Mouse (Mus musculus): ENCODE measurements around the gene Fyttd1.

The Fyttd1 gene

GRCm38 (mm10) chr16:32942694-32943093 lies 65.4 kb downstream of the Fyttd1 start:
- no peak for DNase-seq (ENCODE audit: low spot score)

GRCm38 (mm10) chr16:32945379-32945778 lies 68.1 kb downstream of the Fyttd1 start:
- no peak for DNase-seq (ENCODE audit: low spot score)

DNA sequence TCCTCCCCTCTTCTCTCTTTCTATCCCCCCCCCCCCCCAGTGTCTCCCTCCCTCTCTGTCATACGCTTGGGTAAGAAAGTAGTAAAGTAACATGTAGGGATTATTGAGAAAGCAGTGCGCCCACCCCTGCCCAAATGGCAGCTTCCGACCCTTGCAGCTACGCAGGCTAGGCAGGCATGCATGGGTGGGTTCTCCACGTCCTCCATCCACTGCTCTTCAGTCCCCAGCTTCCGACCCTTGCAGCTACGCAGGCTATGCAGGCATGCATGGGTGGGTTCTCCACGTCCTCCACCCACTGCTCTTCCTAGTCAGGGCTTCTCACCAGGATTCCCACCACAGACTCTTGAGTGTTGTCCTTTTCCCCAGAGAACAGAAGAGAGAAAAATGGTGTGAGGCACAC lies 70.7 kb downstream of the Fyttd1 start:
- DNase-seq (ENCODE audit: low spot score) = no peak

DNA sequence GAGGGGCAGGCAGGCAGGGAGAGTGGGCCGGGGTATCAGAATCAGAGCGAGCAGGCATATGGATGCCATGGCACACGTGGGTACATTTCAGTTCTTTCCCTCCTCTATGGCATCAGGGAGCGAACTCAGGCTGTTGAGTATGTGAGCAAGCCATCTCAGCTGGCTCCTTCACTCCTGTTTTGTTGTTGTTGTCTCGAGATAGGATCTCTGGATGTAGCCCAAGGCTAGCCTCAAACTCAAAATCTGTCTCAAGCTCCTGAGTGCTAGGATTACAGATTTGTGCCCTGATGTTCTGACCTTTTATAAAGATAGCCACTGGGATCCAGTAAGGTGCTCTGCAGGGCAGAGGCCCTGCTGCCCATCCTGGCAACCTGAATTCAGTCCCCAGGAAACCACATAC lies 71.4 kb downstream of the Fyttd1 start:
- no peak for DNase-seq (ENCODE audit: low spot score)

GRCm38 (mm10) chr16:32949281-32949680 lies 72.0 kb downstream of the Fyttd1 start:
- no peak for DNase-seq (ENCODE audit: low spot score)

- peak; percentile 10 for DNase-seq (ENCODE audit: low spot score)
Observed at GRCm38 (mm10) chr16:32951074-32951473, 73.8 kb downstream of the Fyttd1 start.

DNA sequence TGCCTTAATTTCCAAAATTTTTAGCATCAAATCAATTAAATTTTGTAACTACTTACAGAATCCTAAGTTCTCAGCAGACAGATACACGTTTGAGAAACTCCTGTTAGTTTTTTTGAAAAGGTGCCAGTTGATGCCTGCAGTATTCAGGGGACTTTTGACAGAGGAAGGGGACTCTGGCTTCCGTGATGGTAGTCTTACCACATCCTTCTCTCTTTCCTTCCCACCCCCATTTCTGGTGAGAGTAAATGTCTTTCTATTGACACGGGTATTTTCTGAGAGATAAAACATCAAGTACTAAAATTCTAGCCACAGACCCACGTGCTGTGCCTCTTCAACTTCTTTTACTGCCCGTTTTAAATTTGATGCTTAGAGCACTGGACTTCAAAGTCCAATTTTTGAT lies 76.5 kb downstream of the Fyttd1 start:
- no peak for DNase-seq (ENCODE audit: low spot score)

GRCm38 (mm10) chr16:32954304-32954703 lies 77.0 kb downstream of the Fyttd1 start:
- no peak for DNase-seq (ENCODE audit: low spot score)

- no peak for DNase-seq (ENCODE audit: low spot score)
Observed at GRCm38 (mm10) chr16:32956889-32957288, 79.6 kb downstream of the Fyttd1 start.
